Mouse (Mus musculus) NIH3T3 (cell line): Measurements from ENCODE around the gene Gria1.

Source experiments
- DNase-seq: peaks from one replicate; pipeline ENCODE4 v3.0.0-alpha.2; 2012; ENCODE audit warnings: low read depth

Gene Gria1

GRCm38 (mm10) chr11:57062441-57062840 lies 51.3 kb downstream of the Gria1 start:
- DNase-seq, result no peak

GRCm38 (mm10) chr11:57070196-57070901 lies 59.2 kb downstream of the Gria1 start:
- DNase-seq, result no peak

GRCm38 (mm10) chr11:57072171-57072570 lies 61.0 kb downstream of the Gria1 start:
- no peak for DNase-seq

- DNase-seq, result no peak
Observed at GRCm38 (mm10) chr11:57079423-57079822, 68.2 kb downstream of the Gria1 start.

GRCm38 (mm10) chr11:57089527-57089926 lies 78.3 kb downstream of the Gria1 start:
- DNase-seq, result no peak

- peak; percentile 19 for DNase-seq
Observed at GRCm38 (mm10) chr11:57090705-57091104, 79.5 kb downstream of the Gria1 start.

GRCm38 (mm10) chr11:57091276-57091914 lies 80.2 kb downstream of the Gria1 start:
- peak; percentile 79 for DNase-seq

GRCm38 (mm10) chr11:57100491-57100890 lies 89.3 kb downstream of the Gria1 start:
- DNase-seq, result no peak

GRCm38 (mm10) chr11:57103751-57104254 lies 92.6 kb downstream of the Gria1 start:
- no peak for DNase-seq

GRCm38 (mm10) chr11:57105683-57106082 lies 94.5 kb downstream of the Gria1 start:
- DNase-seq, result no peak

- peak; percentile 44 for DNase-seq
Observed at GRCm38 (mm10) chr11:57112386-57112785, 101.2 kb downstream of the Gria1 start.

- DNase-seq, result no peak
Observed at GRCm38 (mm10) chr11:57114410-57114809, 103.2 kb downstream of the Gria1 start.

- DNase-seq, result no peak
Observed at GRCm38 (mm10) chr11:57127066-57127465, 115.9 kb downstream of the Gria1 start.

GRCm38 (mm10) chr11:57140162-57140780 lies 129.1 kb downstream of the Gria1 start:
- peak; percentile 87 for DNase-seq

GRCm38 (mm10) chr11:57143681-57144080 lies 132.5 kb downstream of the Gria1 start:
- no peak for DNase-seq

GRCm38 (mm10) chr11:57145192-57145591 lies 134.0 kb downstream of the Gria1 start:
- no peak for DNase-seq

- DNase-seq, result no peak
Observed at GRCm38 (mm10) chr11:57145704-57146103, 134.5 kb downstream of the Gria1 start.

- peak; percentile 78 for DNase-seq
Observed at GRCm38 (mm10) chr11:57151674-57152073, 140.5 kb downstream of the Gria1 start.

GRCm38 (mm10) chr11:57154998-57155397 lies 143.8 kb downstream of the Gria1 start:
- no peak for DNase-seq

GRCm38 (mm10) chr11:57159412-57159811 lies 148.2 kb downstream of the Gria1 start:
- DNase-seq, result no peak

- DNase-seq, result no peak
Observed at GRCm38 (mm10) chr11:57160076-57160475, 148.9 kb downstream of the Gria1 start.

GRCm38 (mm10) chr11:57162931-57163330 lies 151.7 kb downstream of the Gria1 start:
- peak; percentile 52 for DNase-seq

GRCm38 (mm10) chr11:57170058-57170457 lies 158.9 kb downstream of the Gria1 start:
- peak; percentile 74 for DNase-seq
